Mouse (Mus musculus) thymus, adult 2 months (tissue): ENCODE measurements at regions not wholly inside any gene's neighbourhood (a gene's known extent, or its start where the extent isn't known, plus 50 kb on each side); places are given as distances from the start of the nearest gene placed in this dataset.

Experiments
- CTCF ChIP-seq: fragments of 200-500 bp; IDR thresholded peaks from 2 replicates; pipeline ENCODE4 v1.5.1; 2012; ENCODE audit warnings: mild to moderate bottlenecking, control low read depth, low read length, moderate library complexity, borderline replicate concordance; ENCODE audit not compliant: control insufficient read depth, poor library complexity, insufficient read depth; ENCODE audit errors: extremely low read depth
- POLR2A ChIP-seq: fragments of 200-500 bp; IDR thresholded peaks from 2 replicates; pipeline ENCODE4 v1.6.1; 2012; ENCODE audit warnings: mild to moderate bottlenecking, low read length, control low read depth, moderate library complexity; ENCODE audit not compliant: control insufficient read depth, poor library complexity, insufficient read depth; ENCODE audit errors: extremely low read depth

- TF ChIP-seq POLR2A: no peak
- no peak for TF ChIP-seq CTCF
Observed at GRCm38 (mm10) chr3:99811276-99811675, 73.9 kb upstream of the Spag17 start.
